Mouse (Mus musculus): ENCODE results near the gene Lmnb2. TPM values are rescaled to one million over a fixed set of nuclear protein-coding genes. Genes with fewer than 3 reads are reported as not detected.
A peak's percentile ranks its signal among the peaks of the same experiment; 100 is the strongest.

Lmnb2 gene
- 74.8 and 75.2 TPM in 2 replicates for polyA plus RNA-seq (2016; fragmentation: Nextera tagmentation; extraction: Ambion mirVana)

DNA sequence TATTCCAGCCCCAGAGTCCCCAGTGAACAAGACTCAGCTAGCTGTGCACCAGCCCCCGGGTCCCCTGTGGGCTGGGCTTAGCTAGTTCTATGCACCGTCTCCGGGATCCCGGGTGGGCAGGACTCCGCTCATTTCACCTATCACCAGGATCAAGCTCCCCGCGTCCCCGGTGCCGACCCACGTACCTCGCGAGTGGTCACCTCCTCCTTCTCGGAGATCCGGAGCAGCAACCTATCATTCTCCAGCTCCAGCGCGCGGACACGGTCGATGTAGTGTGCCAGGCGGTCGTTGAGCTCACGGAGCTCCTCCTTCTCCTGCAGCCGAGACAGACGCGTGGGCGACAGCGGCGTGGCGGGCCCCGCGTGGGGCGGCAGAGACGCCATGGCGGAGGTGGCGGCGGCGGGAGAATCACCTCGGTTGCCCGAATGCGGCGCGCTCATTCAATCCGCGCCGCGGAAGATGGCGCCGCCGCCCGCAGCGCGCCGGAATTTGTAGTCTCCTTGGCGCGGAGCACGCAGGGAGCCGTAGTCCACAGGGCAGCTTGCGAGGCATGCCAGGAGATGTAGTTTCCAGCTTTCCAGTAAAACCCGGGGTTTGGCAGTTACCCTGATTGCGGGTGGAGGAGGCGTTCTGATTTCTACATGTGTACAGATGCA is at the start of gene Lmnb2:
TSS of gene Lmnb2 (minus strand) at position 467 of the 656 bp plus-strand sequence.
- peak within 1 kb of the TSS; percentile 94 for H3K4me3 ChIP-seq (replicated peaks)
- H3K27ac ChIP-seq, result peak within 1 kb of the TSS; percentile 72
- no peaks in the 10 kb centered on the region for H3K9me3 ChIP-seq
- no peak; the same call in 1 of the 2 replicates for ATAC-seq (ENCODE audit: insufficient number of reproducible peaks, insufficient read depth, low FRiP score, low TSS enrichment, low read depth)
- WGBS, result under 1% methylated on average over 59 of the region's 61 CpGs
- H3K4me2 ChIP-seq, result peak within 1 kb of the TSS; percentile 98
- H3K27me3 ChIP-seq, result no peaks in the 10 kb centered on the region; the same call in 1 of the 2 replicates
- H3K9ac ChIP-seq (replicated peaks), result peak within 1 kb of the TSS; percentile 87
- H3K36me3 ChIP-seq, result peaks cover 30% of the 10 kb centered on the region
- peaks cover 33% of the 10 kb centered on the region for H3K4me1 ChIP-seq (replicated peaks)

- Histone ChIP-seq H3K9ac (replicated peaks) (no peak overlapping the region), H3K36me3 (no peaks in the 10 kb centered on the region), H3K4me2 (0 out of 2 replicates have a peak overlapping the region, but pooled peaks have one; percentile 15), H3K4me3 (replicated peaks) (no peak overlapping the region), H3K9me3 (peaks cover 5% of the 10 kb centered on the region; the same call in 1 of the 2 replicates), H3K4me1 (replicated peaks) (peaks cover 26% of the 10 kb centered on the region), H3K27me3 (no peaks in the 10 kb centered on the region), H3K27ac (0 out of 2 replicates have a peak overlapping the region, but pooled peaks have one; percentile 7)
- 49% methylated on average over 3 of the region's 3 CpGs for WGBS
- no peak for ATAC-seq (ENCODE audit: insufficient number of reproducible peaks, insufficient read depth, low FRiP score, low TSS enrichment, low read depth)
These were observed 49.1 kb upstream of the Lmnb2 start for GRCm38 (mm10) chr10:80967101-80967656.

GRCm38 (mm10) chr10:80966296-80966695 is 48.3 kb upstream of the Lmnb2 start:
- Histone ChIP-seq H3K4me2 (no peak overlapping the region), H3K27me3 (no peaks in the 10 kb centered on the region), H3K36me3 (no peaks in the 10 kb centered on the region), H3K4me1 (replicated peaks) (peaks cover 34% of the 10 kb centered on the region), H3K9me3 (peaks cover 5% of the 10 kb centered on the region; the same call in 1 of the 2 replicates), H3K27ac (no peak overlapping the region), H3K4me3 (replicated peaks) (no peak overlapping the region), H3K9ac (replicated peaks) (no peak overlapping the region)
- ATAC-seq (ENCODE audit: insufficient number of reproducible peaks, insufficient read depth, low FRiP score, low TSS enrichment, low read depth), result no peak
- 50% methylated on average over 12 of the region's 12 CpGs for WGBS

DNA sequence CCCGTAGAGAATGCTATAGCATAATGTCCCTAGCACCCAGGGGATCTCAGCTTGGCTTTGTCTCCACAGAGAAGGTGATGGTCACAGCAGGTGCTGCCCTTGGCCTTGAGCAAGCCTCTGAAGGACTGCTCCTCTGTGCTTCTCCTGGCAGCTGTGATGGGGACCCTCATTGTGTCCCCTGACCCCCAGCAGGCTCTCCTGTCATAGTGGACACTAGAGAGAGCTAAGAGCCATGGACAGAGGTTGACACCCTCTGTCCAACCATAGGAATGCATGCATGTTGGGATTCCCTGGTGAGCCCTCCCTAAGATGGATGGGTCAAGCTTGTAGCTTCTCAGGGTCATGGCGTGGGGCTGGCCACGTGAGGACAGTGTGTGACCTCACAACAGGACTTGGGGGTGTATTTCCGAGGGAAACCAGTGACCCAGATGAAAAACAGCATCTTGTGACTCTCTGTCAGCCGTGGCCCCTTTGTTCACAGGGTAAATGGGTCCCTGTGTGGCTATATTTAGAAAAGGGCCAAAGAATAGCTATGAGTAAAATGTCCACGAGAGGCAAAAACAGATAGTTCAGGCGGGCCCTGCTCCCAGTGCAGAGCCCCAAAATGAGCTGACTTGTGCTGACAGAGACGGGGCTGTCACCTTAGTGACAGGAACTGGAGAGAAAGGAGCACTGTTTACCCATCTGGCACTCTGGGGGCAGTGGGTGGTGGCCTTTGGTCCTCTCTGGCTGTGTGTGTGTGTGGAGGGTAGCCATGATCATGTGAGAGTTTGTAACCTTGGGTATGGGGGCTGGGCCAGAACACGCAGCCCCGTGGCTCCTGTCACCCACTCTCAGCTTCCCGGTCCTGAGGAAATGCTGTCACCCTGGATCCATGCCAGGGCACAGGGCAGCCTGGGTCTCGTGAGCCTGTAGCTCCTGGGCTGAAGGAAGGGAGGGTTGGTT is 45.3 kb upstream of the Lmnb2 start:
- no peaks in the 10 kb centered on the region for H3K9me3 ChIP-seq
- WGBS, result 70% methylated on average over 12 of the region's 12 CpGs
- no peaks in the 10 kb centered on the region for H3K36me3 ChIP-seq
- no peak for ATAC-seq (ENCODE audit: insufficient number of reproducible peaks, insufficient read depth, low FRiP score, low TSS enrichment, low read depth)
- no peak overlapping the region for H3K4me3 ChIP-seq (replicated peaks)
- peaks cover 45% of the 10 kb centered on the region for H3K4me1 ChIP-seq (replicated peaks)
- H3K27me3 ChIP-seq, result no peaks in the 10 kb centered on the region
- H3K4me2 ChIP-seq, result no peak overlapping the region
- H3K27ac ChIP-seq, result 0 out of 2 replicates have a peak overlapping the region, but pooled peaks have one; percentile 1
- 0 out of 2 replicates have a peak overlapping the region, but pooled peaks have one; percentile 34 for H3K9ac ChIP-seq (replicated peaks)

GRCm38 (mm10) chr10:80962585-80962984 is 44.5 kb upstream of the Lmnb2 start:
- no peaks in the 10 kb centered on the region for H3K27me3 ChIP-seq
- no peak for ATAC-seq (ENCODE audit: insufficient number of reproducible peaks, insufficient read depth, low FRiP score, low TSS enrichment, low read depth)
- no peak overlapping the region for H3K9ac ChIP-seq (replicated peaks)
- H3K36me3 ChIP-seq, result no peaks in the 10 kb centered on the region
- no peak overlapping the region for H3K4me2 ChIP-seq
- H3K4me1 ChIP-seq (replicated peaks), result peaks cover 44% of the 10 kb centered on the region
- H3K27ac ChIP-seq, result 0 out of 2 replicates have a peak overlapping the region, but pooled peaks have one; percentile 79
- 80% methylated on average over 5 of the region's 5 CpGs for WGBS
- H3K4me3 ChIP-seq (replicated peaks), result no peak overlapping the region
- H3K9me3 ChIP-seq, result no peaks in the 10 kb centered on the region

DNA sequence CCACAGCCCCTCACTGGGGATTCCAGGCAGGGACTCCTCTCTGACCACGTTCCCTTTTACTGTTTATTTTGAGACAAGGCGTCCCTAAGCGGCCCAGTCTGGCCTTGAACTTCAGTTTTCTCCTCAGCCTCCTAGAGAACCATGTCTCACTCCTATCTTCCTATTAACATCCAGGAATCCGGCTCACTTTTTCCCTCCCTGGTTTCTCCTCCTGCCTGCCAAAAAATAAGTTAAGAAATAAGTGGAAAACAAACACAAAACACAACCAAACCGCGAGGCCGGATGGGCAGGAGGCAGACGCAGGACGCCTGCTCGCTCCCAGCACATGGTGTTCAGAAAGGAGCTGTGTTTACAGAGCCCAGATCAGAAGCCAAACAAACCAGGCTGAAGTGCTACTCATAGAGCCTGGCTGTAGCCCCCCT is 44.0 kb upstream of the Lmnb2 start:
- peak overlapping the region; percentile 79 for H3K27ac ChIP-seq
- H3K9me3 ChIP-seq, result no peaks in the 10 kb centered on the region
- 55% methylated on average over 10 of the region's 10 CpGs for WGBS
- no peak for ATAC-seq (ENCODE audit: insufficient number of reproducible peaks, insufficient read depth, low FRiP score, low TSS enrichment, low read depth)
- H3K4me1 ChIP-seq (replicated peaks), result peaks cover 39% of the 10 kb centered on the region
- no peak overlapping the region for H3K4me3 ChIP-seq (replicated peaks)
- no peaks in the 10 kb centered on the region for H3K36me3 ChIP-seq
- no peaks in the 10 kb centered on the region for H3K27me3 ChIP-seq
- no peak overlapping the region for H3K4me2 ChIP-seq
- H3K9ac ChIP-seq (replicated peaks), result no peak overlapping the region

DNA sequence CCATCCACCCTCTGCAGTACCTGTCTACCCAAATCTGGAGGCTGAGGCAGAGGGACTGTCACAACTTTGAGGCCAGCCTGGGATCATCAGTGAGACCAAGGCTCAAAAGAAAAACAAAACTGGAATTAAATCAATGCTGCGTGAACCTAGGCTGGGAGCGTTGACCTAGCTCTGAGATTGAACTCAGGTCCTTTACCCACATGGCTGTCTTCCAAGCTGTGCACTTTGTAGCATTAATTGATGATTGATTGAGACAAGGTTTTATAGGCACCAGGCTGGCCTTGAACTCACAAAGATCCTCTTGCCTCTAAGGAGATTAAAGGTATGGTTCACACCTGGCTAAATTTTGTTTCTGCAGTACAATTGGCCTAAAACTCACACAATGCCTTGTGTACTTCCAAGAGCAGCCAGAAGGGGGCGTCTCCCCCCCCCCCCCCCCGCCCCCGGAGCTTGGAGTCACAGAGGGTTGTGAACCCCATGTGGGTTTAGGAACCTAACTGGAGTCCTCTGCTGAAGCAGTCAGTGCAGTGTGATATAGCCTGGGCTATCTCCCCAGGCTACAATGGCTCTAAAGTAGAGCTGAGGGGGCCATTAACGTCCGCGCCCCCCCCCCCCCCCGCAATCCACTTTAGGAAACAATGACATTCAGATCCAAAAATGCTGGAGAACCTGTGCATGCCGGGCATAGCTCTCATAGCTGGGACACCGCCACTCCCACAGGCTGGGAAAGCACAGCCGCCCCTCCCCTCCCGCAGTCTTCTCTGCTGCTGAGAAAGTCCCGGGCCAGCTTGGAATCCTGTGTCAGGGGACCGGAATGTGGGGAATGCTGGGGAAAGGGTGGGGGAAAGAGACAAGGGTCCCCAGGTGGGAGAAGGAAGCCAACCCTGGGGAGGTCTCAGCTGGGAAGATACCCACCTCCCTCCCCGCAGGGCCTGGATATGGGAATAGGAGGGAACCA is 42.8 kb upstream of the Lmnb2 start:
- 0 out of 2 replicates have a peak overlapping the region, but pooled peaks have one; percentile 3 for H3K4me3 ChIP-seq (replicated peaks)
- no peaks in the 10 kb centered on the region for H3K27me3 ChIP-seq
- H3K9me3 ChIP-seq, result no peaks in the 10 kb centered on the region
- ATAC-seq (ENCODE audit: insufficient number of reproducible peaks, insufficient read depth, low FRiP score, low TSS enrichment, low read depth), result peak; percentile 54; the same call in 1 of the 2 replicates
- H3K4me2 ChIP-seq, result peak overlapping the region; percentile 28
- WGBS, result 13% methylated on average over 16 of the region's 16 CpGs
- peaks cover 37% of the 10 kb centered on the region for H3K4me1 ChIP-seq (replicated peaks)
- peak overlapping the region; percentile 79 for H3K27ac ChIP-seq
- H3K36me3 ChIP-seq, result no peaks in the 10 kb centered on the region
- peak overlapping the region; percentile 23; the same call in 1 of the 2 replicates for H3K9ac ChIP-seq (replicated peaks)

- H3K4me1 ChIP-seq (replicated peaks), result peaks cover 31% of the 10 kb centered on the region
- ATAC-seq (ENCODE audit: insufficient number of reproducible peaks, insufficient read depth, low FRiP score, low TSS enrichment, low read depth), result no peak
These were observed 41.1 kb upstream of the Lmnb2 start for GRCm38 (mm10) chr10:80958979-80959637.

DNA sequence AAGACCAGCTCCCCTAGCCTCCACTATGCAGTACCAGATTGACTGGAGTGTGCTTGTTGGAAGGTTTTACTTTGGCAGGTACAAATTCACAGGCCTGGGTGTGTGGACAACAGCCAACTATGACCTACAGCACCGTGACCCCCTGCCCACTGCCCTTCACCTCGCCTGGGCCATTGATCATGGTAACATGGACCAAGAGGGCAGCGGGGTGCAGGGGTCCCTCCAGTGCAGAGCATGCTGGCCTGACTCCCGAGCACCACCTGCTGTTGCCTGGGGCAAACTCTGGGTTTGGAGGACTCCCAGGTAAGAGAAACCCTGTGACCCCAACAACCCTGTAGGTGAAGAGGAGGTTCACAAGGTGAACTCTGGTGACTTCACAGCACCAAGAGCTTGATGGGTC is 39.7 kb upstream of the Lmnb2 start:
- no peak overlapping the region for H3K4me3 ChIP-seq (replicated peaks)
- H3K27ac ChIP-seq, result no peak overlapping the region
- WGBS, result 62% methylated on average over 4 of the region's 4 CpGs
- no peaks in the 10 kb centered on the region for H3K36me3 ChIP-seq
- no peak overlapping the region for H3K9ac ChIP-seq (replicated peaks)
- no peak for ATAC-seq (ENCODE audit: insufficient number of reproducible peaks, insufficient read depth, low FRiP score, low TSS enrichment, low read depth)
- no peaks in the 10 kb centered on the region for H3K9me3 ChIP-seq
- H3K27me3 ChIP-seq, result no peaks in the 10 kb centered on the region
- peaks cover 23% of the 10 kb centered on the region for H3K4me1 ChIP-seq (replicated peaks)
- no peak overlapping the region for H3K4me2 ChIP-seq

More at GRCm38 (mm10) chr10:80958979-80959637, 41.1 kb upstream of the Lmnb2 start:
- no peak overlapping the region for H3K9ac ChIP-seq (replicated peaks)
- H3K4me3 ChIP-seq (replicated peaks), result no peak overlapping the region
- H3K4me2 ChIP-seq, result no peak overlapping the region
- no peaks in the 10 kb centered on the region for H3K27me3 ChIP-seq
- no peak overlapping the region for H3K27ac ChIP-seq
- H3K9me3 ChIP-seq, result no peaks in the 10 kb centered on the region
- no peaks in the 10 kb centered on the region for H3K36me3 ChIP-seq
- 95% methylated on average over 5 of the region's 5 CpGs for WGBS

DNA sequence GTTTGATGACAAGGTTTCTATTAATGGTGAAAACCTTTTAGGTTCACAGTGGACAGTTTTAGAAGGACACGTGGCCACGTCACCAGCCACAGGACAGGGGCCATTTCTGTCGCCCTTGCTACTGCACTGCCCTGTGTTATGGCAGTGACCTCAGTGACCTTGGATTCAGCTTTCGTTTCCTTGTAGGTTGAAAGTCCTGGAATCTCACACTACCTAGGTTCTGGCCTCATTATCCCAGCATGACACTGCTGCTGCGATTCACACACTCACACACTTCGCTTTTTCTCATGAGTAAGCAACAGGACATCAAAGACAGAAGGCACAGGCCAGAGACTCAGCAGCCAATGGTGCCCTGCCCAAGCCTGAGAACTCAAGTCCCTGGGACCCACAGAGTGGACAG is 38.9 kb upstream of the Lmnb2 start:
- Histone ChIP-seq H3K4me1 (replicated peaks) (peaks cover 17% of the 10 kb centered on the region), H3K27me3 (no peaks in the 10 kb centered on the region), H3K4me3 (replicated peaks) (no peak overlapping the region), H3K36me3 (no peaks in the 10 kb centered on the region), H3K9ac (replicated peaks) (no peak overlapping the region), H3K27ac (no peak overlapping the region), H3K4me2 (no peak overlapping the region), H3K9me3 (no peaks in the 10 kb centered on the region)
- no peak for ATAC-seq (ENCODE audit: insufficient number of reproducible peaks, insufficient read depth, low FRiP score, low TSS enrichment, low read depth)
- 66% methylated on average over 6 of the region's 6 CpGs for WGBS
